11 mouse cellular contexts compared by ENCODE assay signal in the genomic region with DNA sequence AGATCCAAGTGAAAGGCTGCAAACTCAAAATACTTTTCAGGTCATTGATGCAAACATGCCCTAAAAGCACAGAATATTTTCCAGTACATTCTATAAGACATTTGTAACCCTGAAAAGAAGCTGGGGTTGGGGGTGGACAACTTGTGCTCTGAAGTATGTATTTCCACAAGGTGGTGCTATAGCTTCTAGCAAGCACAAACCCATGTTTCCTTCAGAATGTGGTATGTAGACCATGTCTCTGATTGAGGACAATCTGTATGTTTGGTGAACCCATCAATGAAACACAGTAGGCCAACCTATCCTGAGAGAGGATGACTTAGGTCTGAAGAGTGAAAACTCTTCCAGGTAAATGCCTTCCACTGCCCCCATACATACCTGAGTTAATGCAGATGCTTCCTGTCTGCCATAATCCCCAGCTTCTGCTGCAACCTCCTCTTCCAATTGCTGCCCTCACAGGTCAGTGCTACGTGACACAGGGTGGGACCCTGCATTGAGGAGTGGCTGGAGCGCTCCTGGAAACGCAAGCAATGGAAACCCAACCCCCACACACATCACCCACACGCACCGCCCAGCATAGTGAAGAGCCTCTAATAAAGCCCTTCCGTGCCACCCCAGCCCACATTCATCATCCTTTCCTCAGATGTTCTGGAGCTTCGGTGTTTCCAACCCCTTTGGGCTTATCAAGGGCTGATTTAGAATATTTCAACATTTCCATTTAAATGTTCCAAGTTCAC. TPM values are rescaled to one million over a fixed set of nuclear protein-coding genes. Genes with fewer than 3 reads are reported as not detected.
DNase-seq lines count a peak whose midpoint lies in the region; ATAC-seq and TF ChIP-seq lines count a peak whose summit lies in the region.
"Had no signal": no experiment of that assay in that cellular context is flagged by ENCODE, and none has a peak within 500 bp of the region (broad histone marks: within the 10 kb centered on the region; RNA-seq: fewer than 3 reads in every experiment).

No protein-coding gene starts in this region.

- dilution Hi-C loops in CH12.LX (cut with MboI; ENCODE audit: extremely low pct_ligation_motif_present, extremely low pct_unique_long_range_greater_than_20kb, low sequenced_read_pairs) = no loop called here

- H3K4me2 ChIP-seq in hindbrain, postnatal 0 days (ENCODE audit: low read depth, low read length) = no peak overlapping the region
- no peak overlapping the region for H3K4me2 ChIP-seq in hindbrain, embryonic 16.5 days (ENCODE audit: low read length)
- no peak overlapping the region for H3K4me2 ChIP-seq in CH12.LX (ENCODE audit: insufficient read depth, low read depth, poor library complexity, severe bottlenecking)

- H3K4me3 ChIP-seq in hindbrain, postnatal 0 days (ENCODE audit: low read length) = no peak overlapping the region
- H3K4me3 ChIP-seq in hindbrain, embryonic 16.5 days (ENCODE audit: low read length) = no peak overlapping the region
- no peak overlapping the region for H3K4me3 ChIP-seq in CH12.LX (replicated peaks in 1 of 3; ENCODE audit: low read depth in 2 of 3, low read length in 2 of 3, poor library complexity in 1 of 3)
- H3K4me3 ChIP-seq in hindbrain, embryonic 10.5 days = no peak overlapping the region

- H3K27ac ChIP-seq in hindbrain, postnatal 0 days = no peak overlapping the region
- H3K27ac ChIP-seq in hindbrain, embryonic 16.5 days (ENCODE audit: low read depth, low read length) = no peak overlapping the region
- H3K27ac ChIP-seq in CH12.LX (ENCODE audit: insufficient read depth, low read depth) = no peak overlapping the region
- no peak overlapping the region for H3K27ac ChIP-seq in hindbrain, embryonic 10.5 days

- no peak for TF ChIP-seq POLR2A in CH12.LX (IDR thresholded peaks at IDR 0.05; ENCODE audit: low read depth, low read length)
- no peak for TF ChIP-seq POLR2A in brain, embryonic 14.5 days (IDR thresholded peaks at IDR 0.05; ENCODE audit: borderline replicate concordance, extremely low read depth, insufficient read depth, insufficient read length, poor library complexity, severe bottlenecking)

- ATAC-seq in hindbrain, postnatal 0 days = 0 out of 2 replicates have a peak, but pooled peaks have one; percentile 10
- no peak for ATAC-seq in hindbrain, embryonic 16.5 days

- H3K79me2 ChIP-seq in CH12.LX (replicated peaks; ENCODE audit: control insufficient read depth, extremely low read depth, insufficient read depth, poor library complexity, severe bottlenecking) = no peaks in the 10 kb centered on the region

- H3K4me1 ChIP-seq in hindbrain, postnatal 0 days (ENCODE audit: insufficient read depth, low read length) = no peaks in the 10 kb centered on the region
- no peaks in the 10 kb centered on the region for H3K4me1 ChIP-seq in hindbrain, embryonic 16.5 days (ENCODE audit: control insufficient read depth, insufficient read depth, low read depth, low read length)
- H3K4me1 ChIP-seq in CH12.LX (ENCODE audit: control insufficient read depth in 1 of 2, insufficient read depth in 2 of 2) = no peaks in the 10 kb centered on the region
- H3K4me1 ChIP-seq in hindbrain, embryonic 10.5 days (replicated peaks) = no peaks in the 10 kb centered on the region

- peak; percentile 72 for TF ChIP-seq RAD21 in CH12.LX (IDR thresholded peaks at IDR 0.05; ENCODE audit: low read depth, low read length)

- no peak for TF ChIP-seq EP300 in CH12.LX (IDR thresholded peaks at IDR 0.05; ENCODE audit: low read length)

- in situ Hi-C loops in CH12.LX (cut with MboI; ENCODE audit: low pct_ligation_motif_present, low pct_unique_long_range_greater_than_20kb, low sequenced_read_pairs) = no loop called here

- no peak overlapping the region for H3K9ac ChIP-seq in hindbrain, postnatal 0 days (replicated peaks; ENCODE audit: low read length)
- no peak overlapping the region for H3K9ac ChIP-seq in hindbrain, embryonic 16.5 days (ENCODE audit: low read depth, low read length)
- no peak overlapping the region for H3K9ac ChIP-seq in CH12.LX (ENCODE audit: insufficient read depth, low read depth)

- no peaks in the 10 kb centered on the region for H3K36me3 ChIP-seq in hindbrain, postnatal 0 days (ENCODE audit: insufficient read depth, low read length)
- no peaks in the 10 kb centered on the region for H3K36me3 ChIP-seq in hindbrain, embryonic 16.5 days (ENCODE audit: control insufficient read depth, insufficient read depth, low read length)
- H3K36me3 ChIP-seq in CH12.LX (replicated peaks in 1 of 2; ENCODE audit: control insufficient read depth in 1 of 2, insufficient read depth in 1 of 2, low read length in 1 of 2) = no peaks in the 10 kb centered on the region
- H3K36me3 ChIP-seq in hindbrain, embryonic 10.5 days = no peaks in the 10 kb centered on the region

- TF ChIP-seq CTCF in hindbrain, postnatal 0 days (IDR thresholded peaks at IDR 0.05; ENCODE audit: low read depth) = peak; percentile 68
- peak; percentile 19 to 75; a peak in 2 of 4 replicates for TF ChIP-seq CTCF in CH12.LX (conservative IDR thresholded peaks at IDR 0.05 in 1 of 2, IDR thresholded peaks at IDR 0.05 in 1 of 2; ENCODE audit: low read depth in 2 of 2, low read length in 2 of 2)
- TF ChIP-seq CTCF in brain, embryonic 14.5 days (IDR thresholded peaks at IDR 0.05; ENCODE audit: borderline replicate concordance, extremely low read depth, insufficient read depth, insufficient read length) = peak; percentile 24; the same call in 1 of the 2 replicates

- WGBS in hindbrain, postnatal 0 days = 61% methylated on average over 7 of the region's 7 CpGs
- WGBS in hindbrain, embryonic 16.5 days = 59% methylated on average over 7 of the region's 7 CpGs
- WGBS in hindbrain, embryonic 10.5 days = 73% methylated on average over 7 of the region's 7 CpGs

- H3K27me3 ChIP-seq in hindbrain, postnatal 0 days (ENCODE audit: insufficient read depth, low read length) = no peaks in the 10 kb centered on the region
- no peaks in the 10 kb centered on the region for H3K27me3 ChIP-seq in hindbrain, embryonic 16.5 days (replicated peaks; ENCODE audit: control insufficient read depth, insufficient read depth, low read length)
- no peaks in the 10 kb centered on the region for H3K27me3 ChIP-seq in CH12.LX (replicated peaks)
- H3K27me3 ChIP-seq in hindbrain, embryonic 10.5 days (ENCODE audit: insufficient read depth, poor library complexity, severe bottlenecking) = no peaks in the 10 kb centered on the region

- DNase-seq in hindbrain, postnatal 0 days (ENCODE audit: low spot score) = peak; percentile 28
- DNase-seq in CH12.LX (ENCODE audit: extremely low read depth) = no peak
- peak; percentile 40 for DNase-seq in brain, embryonic 14.5 days (ENCODE audit: low read depth)
- DNase-seq in kidney, postnatal 36 days = peak; percentile 26 to 30
- DNase-seq in urinary bladder, postnatal 14 days (ENCODE audit: low spot score) = no peak
- no peak for DNase-seq in frontal cortex, postnatal 14 days (ENCODE audit: low spot score in 2 of 2)
- DNase-seq in hindbrain, embryonic 10.5 days (ENCODE audit: low spot score) = no peak

- no peaks in the 10 kb centered on the region for H3K9me3 ChIP-seq in hindbrain, postnatal 0 days (ENCODE audit: low read length)
- no peaks in the 10 kb centered on the region for H3K9me3 ChIP-seq in hindbrain, embryonic 16.5 days (ENCODE audit: control insufficient read depth, low read length)
- no peaks in the 10 kb centered on the region for H3K9me3 ChIP-seq in CH12.LX (replicated peaks; ENCODE audit: low read length)
- no peaks in the 10 kb centered on the region for H3K9me3 ChIP-seq in hindbrain, embryonic 10.5 days

RNA-seq across cellular contexts. Expression of a gene that starts 11.0 kb away (rescaled TPM):
- 4.9 and 6.2 TPM in 2 replicates for total RNA-seq in hindbrain, postnatal 0 days (2014; rRNA removed)
- 1.4 and 1.8 TPM in 2 replicates for polyA plus RNA-seq in hindbrain, postnatal 0 days (2015; fragmentation: Nextera tagmentation; extraction: Ambion mirVana)
- 2.0 and 3.2 TPM in 2 replicates for polyA plus RNA-seq in hindbrain, embryonic 16.5 days (2015; fragmentation: Nextera tagmentation; extraction: Ambion mirVana)
- total RNA-seq in CH12.LX (2012; rRNA removed) = not detected in 2 replicates
- not detected in 2 replicates for total RNA-seq in CH12.LX (2014; rRNA removed)
- polyA plus RNA-seq in CH12.LX (2012; ENCODE audit: insufficient read length, low read depth) = not detected in 2 replicates
- polyA plus RNA-seq in brain, embryonic 14.5 days (2012; rRNA removed) = 3.8 and 5.5 TPM in 2 replicates
- polyA plus RNA-seq in hindbrain, embryonic 10.5 days (2016; fragmentation: Nextera tagmentation; extraction: Ambion mirVana) = 3.1 and 4.8 TPM in 2 replicates

RNA-seq across cellular contexts. Expression of a gene that starts 23.0 kb away (rescaled TPM):
- total RNA-seq in hindbrain, postnatal 0 days (2014; rRNA removed) = not detected in 2 replicates
- not detected in 2 replicates for polyA plus RNA-seq in hindbrain, postnatal 0 days (2015; fragmentation: Nextera tagmentation; extraction: Ambion mirVana)
- polyA plus RNA-seq in hindbrain, embryonic 16.5 days (2015; fragmentation: Nextera tagmentation; extraction: Ambion mirVana) = not detected in 2 replicates
- total RNA-seq in CH12.LX (2012; rRNA removed) (not detected in 2 replicates), CH12.LX (2014; rRNA removed) (not detected in 2 replicates)
- not detected in 2 replicates for polyA plus RNA-seq in CH12.LX (2012; ENCODE audit: insufficient read length, low read depth)
- polyA plus RNA-seq in brain, embryonic 14.5 days (2012; rRNA removed) = not detected in 2 replicates
- polyA plus RNA-seq in hindbrain, embryonic 10.5 days (2016; fragmentation: Nextera tagmentation; extraction: Ambion mirVana) = not detected in 2 replicates
- total RNA-seq: left cerebral cortex, postnatal 25 days; neutrophil, adult 5-6 weeks had no signal
- polyA plus RNA-seq: gonadal fat pad, adult 2 months had no signal

RNA-seq across cellular contexts. Expression of a gene that starts 41.5 kb away (rescaled TPM):
- total RNA-seq in hindbrain, postnatal 0 days (2014; rRNA removed) = not detected in 2 replicates
- not detected in 2 replicates for polyA plus RNA-seq in hindbrain, postnatal 0 days (2015; fragmentation: Nextera tagmentation; extraction: Ambion mirVana)
- polyA plus RNA-seq in hindbrain, embryonic 16.5 days (2015; fragmentation: Nextera tagmentation; extraction: Ambion mirVana) = not detected in 2 replicates
- not detected in 2 replicates for total RNA-seq in CH12.LX (2012; rRNA removed)
- not detected in 2 replicates for total RNA-seq in CH12.LX (2014; rRNA removed)
- polyA plus RNA-seq in CH12.LX (2012; ENCODE audit: insufficient read length, low read depth) = not detected in 2 replicates
- polyA plus RNA-seq in brain, embryonic 14.5 days (2012; rRNA removed) = not detected in 2 replicates
- polyA plus RNA-seq in hindbrain, embryonic 10.5 days (2016; fragmentation: Nextera tagmentation; extraction: Ambion mirVana) = not detected in 2 replicates
- total RNA-seq: left cerebral cortex, postnatal 25 days; neutrophil, adult 5-6 weeks had no signal
- polyA plus RNA-seq: gonadal fat pad, adult 2 months had no signal

RNA-seq across cellular contexts. Expression of a gene that starts 55.0 kb away (rescaled TPM):
- not detected in 2 replicates for total RNA-seq in hindbrain, postnatal 0 days (2014; rRNA removed)
- polyA plus RNA-seq in hindbrain, postnatal 0 days (2015; fragmentation: Nextera tagmentation; extraction: Ambion mirVana) = not detected in 2 replicates
- polyA plus RNA-seq in hindbrain, embryonic 16.5 days (2015; fragmentation: Nextera tagmentation; extraction: Ambion mirVana) = not detected in 2 replicates
- not detected in 2 replicates for total RNA-seq in CH12.LX (2012; rRNA removed)
- not detected in 2 replicates for total RNA-seq in CH12.LX (2014; rRNA removed)
- polyA plus RNA-seq in CH12.LX (2012; ENCODE audit: insufficient read length, low read depth) = not detected in 2 replicates
- polyA plus RNA-seq in brain, embryonic 14.5 days (2012; rRNA removed) = not detected in 2 replicates
- polyA plus RNA-seq in hindbrain, embryonic 10.5 days (2016; fragmentation: Nextera tagmentation; extraction: Ambion mirVana) = 0.10 TPM in 1 of 2 replicates, not detected in the other
- total RNA-seq: left cerebral cortex, postnatal 25 days; neutrophil, adult 5-6 weeks had no signal
- polyA plus RNA-seq: gonadal fat pad, adult 2 months had no signal

RNA-seq across cellular contexts. Expression of a gene that starts 57.4 kb away (rescaled TPM):
- total RNA-seq in hindbrain, postnatal 0 days (2014; rRNA removed) = not detected in 2 replicates
- polyA plus RNA-seq in hindbrain, postnatal 0 days (2015; fragmentation: Nextera tagmentation; extraction: Ambion mirVana) = not detected in 2 replicates
- not detected in 2 replicates for polyA plus RNA-seq in hindbrain, embryonic 16.5 days (2015; fragmentation: Nextera tagmentation; extraction: Ambion mirVana)
- not detected in 2 replicates for total RNA-seq in CH12.LX (2012; rRNA removed)
- not detected in 2 replicates for total RNA-seq in CH12.LX (2014; rRNA removed)
- not detected in 2 replicates for polyA plus RNA-seq in CH12.LX (2012; ENCODE audit: insufficient read length, low read depth)
- not detected in 2 replicates for polyA plus RNA-seq in brain, embryonic 14.5 days (2012; rRNA removed)
- polyA plus RNA-seq in hindbrain, embryonic 10.5 days (2016; fragmentation: Nextera tagmentation; extraction: Ambion mirVana) = not detected in 2 replicates
- total RNA-seq: left cerebral cortex, postnatal 25 days; neutrophil, adult 5-6 weeks had no signal
- polyA plus RNA-seq: gonadal fat pad, adult 2 months had no signal

Comparison
In these comparisons a context has a peak if more than half of its experiments do, and no peak if none do; other contexts are left out.
1. DNase-seq: peak in hindbrain, postnatal 0 days (single experiment), brain, embryonic 14.5 days (single experiment) and kidney, postnatal 36 days (2 of 2); none in CH12.LX (single experiment), urinary bladder, postnatal 14 days (single experiment), frontal cortex, postnatal 14 days (0 of 2) and hindbrain, embryonic 10.5 days (single experiment).
2. Peak in every context shown above with its lines, with median percentiles within 50 percentile points of each other: CTCF ChIP-seq.